Mouse (Mus musculus): ENCODE measurements around the gene Vps37c.

The Vps37c gene

DNA sequence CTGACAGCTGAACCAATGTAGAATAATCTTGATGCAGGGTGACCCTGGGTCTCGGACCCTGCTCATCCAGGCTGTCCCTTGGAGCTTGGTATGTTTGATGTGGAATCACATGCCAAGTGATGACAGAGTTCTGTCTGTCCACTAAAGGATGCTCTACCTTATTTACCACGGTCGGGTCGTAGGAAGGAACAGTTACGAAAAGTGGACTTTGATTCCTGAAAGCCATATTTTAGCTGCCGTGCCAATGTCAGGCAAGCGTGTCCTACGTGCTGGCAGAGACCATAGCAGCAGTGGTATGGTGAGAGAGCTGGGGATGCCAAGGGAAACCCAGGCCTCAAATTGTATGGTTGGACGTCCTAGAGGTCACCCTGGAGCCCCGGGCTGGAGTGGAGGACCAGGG is 25.0 kb downstream of the Vps37c start:
- DNase-seq (ENCODE audit: low read depth, low spot score): no peak

DNA sequence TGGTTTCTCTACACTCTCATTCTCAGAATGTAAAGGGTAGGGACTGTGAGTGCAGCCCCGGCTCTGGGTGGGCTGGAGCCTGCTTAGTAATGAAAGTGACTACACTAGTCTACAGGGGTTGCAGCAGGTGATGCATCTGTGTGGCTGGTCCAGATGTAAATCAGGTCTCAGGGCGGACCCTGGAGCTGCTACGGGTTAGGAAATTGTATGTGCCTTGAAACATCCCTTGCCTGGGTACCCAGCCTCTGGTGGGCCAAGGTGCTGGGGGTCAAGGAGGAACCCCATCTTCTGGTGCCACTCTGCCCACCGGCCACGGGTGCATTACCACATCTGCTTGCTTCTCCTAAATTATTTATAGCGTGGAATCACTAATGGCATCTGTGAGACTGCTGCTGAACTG is 25.6 kb downstream of the Vps37c start:
- no peak for DNase-seq (ENCODE audit: low read depth, low spot score)

DNA sequence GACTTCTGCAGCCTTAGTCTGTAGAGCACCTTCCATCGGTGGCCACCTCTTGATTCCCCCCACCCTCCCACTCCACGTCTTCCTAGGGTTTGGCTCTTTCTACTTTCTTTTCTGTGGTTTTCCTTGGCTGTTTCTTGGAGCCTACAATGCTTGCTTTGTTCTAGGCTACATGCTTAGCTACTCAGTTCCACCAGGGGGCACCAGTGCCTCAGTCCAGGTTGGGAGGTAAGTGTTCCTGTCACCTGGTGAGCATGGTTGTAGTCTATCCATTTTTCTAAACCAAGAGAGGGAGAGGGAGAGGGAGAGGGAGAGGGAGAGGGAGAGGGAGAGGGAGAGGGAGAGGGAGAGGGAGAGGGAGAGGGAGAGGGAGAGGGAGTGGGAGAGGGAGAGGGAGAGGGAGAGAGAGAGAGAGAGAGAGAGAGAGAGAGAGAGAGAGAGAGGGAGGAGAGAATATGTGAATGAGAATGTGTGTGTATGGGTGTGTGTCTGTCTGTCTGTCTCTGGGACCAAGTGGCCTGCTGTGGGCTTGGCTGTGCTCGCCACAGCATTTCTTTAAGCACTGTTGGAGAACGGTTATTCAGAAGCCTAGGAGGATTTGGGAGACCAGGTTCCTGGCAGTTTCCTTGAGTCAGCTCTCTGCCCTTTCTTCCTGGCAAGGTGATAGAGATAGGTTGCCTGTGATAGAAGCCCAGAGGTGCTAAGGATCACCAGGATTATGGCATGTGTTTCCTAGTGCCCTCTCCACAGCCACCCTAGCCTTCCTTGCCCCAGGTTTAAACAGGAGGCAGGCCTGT is 26.3 kb downstream of the Vps37c start:
- DNase-seq (ENCODE audit: low read depth, low spot score): no peak

DNA sequence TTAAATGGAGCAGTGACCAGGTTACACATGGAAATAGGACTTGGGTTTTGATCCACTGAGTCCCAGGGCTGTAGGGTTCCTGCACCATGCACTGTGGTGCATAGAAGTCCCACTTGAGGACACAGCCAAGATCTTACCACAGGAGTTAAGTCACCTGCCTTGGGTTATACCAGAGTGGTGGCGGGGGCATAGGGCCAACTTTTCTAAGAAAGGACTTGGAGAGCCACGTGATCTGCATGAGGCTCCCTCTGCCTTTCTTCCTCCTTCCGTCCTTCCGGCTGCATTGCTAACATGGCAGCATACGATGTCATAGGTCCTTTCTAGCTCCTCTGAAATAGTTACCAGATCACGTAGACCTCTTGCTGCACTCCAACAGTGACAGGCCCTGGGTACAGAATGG is 26.9 kb downstream of the Vps37c start:
- no peak for DNase-seq (ENCODE audit: low read depth, low spot score)

DNA sequence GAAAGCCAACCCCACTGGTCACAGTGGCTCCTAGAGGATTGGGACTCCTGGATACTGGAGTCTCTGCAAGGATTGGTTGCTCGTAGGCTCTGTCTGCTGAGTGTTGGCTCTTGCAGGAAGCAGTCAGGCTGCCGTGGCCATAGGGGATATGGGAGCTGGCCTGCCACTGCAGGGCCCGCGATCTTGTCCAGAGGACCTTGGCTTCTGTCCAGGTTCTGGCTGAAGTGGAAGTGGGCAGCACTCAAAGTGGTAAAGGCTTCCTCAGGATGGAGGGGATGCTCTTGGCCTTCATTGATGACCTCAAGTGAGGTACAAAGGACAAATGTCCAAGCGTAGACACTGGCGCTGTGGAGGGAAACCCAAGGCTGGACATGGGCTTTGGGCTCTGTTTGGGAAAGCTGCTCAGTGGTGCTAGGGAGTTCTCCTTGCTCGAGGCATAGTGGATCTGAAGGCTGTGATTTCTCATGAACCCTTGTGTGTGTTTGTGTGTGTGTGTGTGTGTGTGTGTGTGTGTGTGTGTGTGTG is 29.8 kb downstream of the Vps37c start:
- DNase-seq (ENCODE audit: low read depth, low spot score): no peak

DNA sequence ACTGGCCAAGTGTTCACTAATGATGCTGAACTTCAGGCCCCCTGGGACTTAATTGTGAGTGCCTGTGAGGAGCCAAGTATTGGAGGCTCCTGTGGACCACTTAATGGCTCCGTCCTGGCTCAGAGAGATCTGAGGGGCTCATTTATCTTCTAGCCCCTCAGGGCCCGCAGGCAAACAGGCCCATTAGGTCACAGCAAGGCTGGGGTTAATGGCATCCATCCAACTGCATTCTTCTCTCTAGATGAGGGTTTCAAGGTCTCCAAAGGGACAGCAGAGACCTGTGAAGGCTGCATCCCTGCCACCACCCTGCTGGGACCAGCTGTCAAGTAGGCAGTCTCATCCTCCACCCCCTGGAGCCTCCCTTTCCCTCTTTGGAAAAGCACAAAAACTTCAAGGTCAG is 31.2 kb downstream of the Vps37c start:
- DNase-seq (ENCODE audit: low read depth, low spot score): no peak

DNA sequence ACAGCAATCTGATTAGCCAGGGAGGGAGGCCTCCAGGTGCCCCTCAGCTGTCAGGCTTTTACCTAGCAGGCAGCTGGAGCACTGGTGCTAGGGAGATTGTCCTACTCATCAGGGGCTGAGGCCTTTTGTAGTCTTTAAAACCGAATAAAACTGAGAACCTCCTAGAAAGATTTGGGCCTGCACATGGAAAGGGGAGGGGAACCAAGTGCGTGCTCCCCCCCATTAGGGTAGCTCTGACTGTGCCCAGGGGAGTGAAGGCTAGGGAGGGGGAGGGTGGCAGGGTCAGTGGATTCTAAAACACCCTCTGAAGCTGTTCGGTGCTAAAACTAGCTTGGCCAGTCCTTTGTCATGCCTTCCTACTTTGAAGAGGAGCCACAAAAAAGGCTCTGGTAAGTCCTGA is 32.0 kb downstream of the Vps37c start:
- DNase-seq (ENCODE audit: low read depth, low spot score): no peak

DNA sequence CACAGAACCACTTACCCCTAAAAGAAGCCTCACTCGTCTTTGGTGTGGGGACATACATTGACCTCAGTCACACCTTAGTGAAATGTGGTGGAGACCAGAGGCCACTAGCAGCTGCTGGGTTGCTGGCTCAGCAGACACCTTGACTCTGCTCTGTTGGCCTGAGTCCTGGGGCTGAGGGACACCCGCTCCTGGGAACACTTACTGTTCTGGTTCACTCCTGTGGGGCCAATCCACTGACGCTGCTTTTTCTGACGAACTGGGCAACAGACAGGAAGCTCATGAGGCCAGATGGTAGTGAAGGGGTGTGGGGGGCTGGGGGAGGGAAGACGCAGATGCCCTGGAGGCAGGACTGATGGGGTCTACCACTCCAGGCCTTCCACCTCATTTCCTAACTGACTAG is 32.5 kb downstream of the Vps37c start:
- DNase-seq (ENCODE audit: low read depth, low spot score): no peak

DNA sequence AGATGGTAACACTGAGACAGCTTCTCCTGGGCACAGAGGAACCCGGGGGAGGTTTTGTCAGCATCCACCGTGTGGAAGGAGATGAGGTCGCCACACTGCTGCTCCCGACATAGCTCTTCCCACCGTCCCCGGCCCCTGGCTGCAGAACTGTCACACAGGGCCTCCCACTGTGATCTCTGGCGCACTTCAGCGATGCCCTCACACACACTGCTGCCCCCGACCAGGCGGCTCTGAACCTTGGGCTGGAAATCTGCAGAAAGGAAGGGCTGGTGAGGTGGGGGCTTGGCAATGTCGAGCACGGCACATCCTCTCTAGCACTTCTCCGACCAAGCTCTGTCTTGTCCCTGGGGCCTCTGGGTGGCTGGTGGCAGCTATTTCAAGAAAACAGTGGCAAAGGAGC is 34.5 kb downstream of the Vps37c start:
- no peak for DNase-seq (ENCODE audit: low read depth, low spot score)

DNA sequence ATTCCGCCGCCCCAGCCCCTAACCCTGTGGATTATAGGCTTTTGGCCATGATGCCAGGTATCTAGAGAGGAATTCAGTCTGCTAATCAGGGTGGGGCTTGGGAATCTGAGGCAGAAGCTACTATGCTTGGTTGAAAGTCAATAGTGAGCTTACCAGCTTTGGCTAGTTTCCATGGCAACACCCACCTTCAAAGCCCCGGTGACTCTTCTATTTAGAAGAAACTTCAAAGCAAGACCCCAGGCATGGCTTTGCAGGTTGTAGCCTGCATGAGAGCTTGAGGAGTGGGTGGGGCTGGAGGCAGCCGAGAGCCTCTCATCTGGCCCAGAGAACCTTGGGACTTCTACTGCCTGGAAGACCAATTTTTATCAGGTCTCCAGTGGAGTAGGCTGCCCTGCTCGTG is 35.1 kb downstream of the Vps37c start:
- DNase-seq (ENCODE audit: low read depth, low spot score): no peak

DNA sequence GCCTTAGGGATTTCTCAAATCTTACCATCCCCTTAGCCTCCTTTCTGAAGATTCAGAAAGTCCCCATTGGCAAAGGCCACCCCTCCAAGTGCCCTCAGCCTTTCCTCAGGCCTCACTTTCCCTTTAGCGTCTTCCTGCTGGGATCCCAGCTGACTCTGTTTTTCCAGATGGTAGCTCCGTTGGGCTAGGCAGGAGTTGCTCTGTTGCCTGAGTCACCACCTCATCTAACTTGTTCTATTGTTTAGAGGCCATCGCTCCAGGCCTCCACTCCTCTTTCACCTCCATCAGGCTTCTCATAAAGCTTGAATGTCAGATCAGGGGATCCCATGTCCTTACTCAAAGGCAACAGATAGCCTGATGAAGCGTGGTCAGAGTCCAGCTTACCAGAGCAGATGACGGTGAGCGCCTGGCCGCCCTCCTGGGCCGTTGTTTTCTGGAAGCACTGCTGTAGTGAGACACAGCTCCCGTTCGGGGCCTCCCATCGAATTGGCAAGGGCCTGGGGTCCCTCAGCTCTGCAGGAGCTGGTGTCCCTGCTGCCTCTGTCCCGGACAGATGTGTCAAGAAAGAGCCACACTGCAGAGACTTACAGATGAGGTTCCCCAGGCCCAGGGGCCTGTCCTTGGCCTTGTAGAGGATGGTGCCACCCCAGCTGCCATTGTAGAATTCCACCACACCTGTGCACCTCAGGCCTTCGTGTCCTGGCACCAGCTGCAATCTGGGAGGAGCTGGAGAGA is 36.3 kb downstream of the Vps37c start:
- no peak for DNase-seq (ENCODE audit: low read depth, low spot score)

DNA sequence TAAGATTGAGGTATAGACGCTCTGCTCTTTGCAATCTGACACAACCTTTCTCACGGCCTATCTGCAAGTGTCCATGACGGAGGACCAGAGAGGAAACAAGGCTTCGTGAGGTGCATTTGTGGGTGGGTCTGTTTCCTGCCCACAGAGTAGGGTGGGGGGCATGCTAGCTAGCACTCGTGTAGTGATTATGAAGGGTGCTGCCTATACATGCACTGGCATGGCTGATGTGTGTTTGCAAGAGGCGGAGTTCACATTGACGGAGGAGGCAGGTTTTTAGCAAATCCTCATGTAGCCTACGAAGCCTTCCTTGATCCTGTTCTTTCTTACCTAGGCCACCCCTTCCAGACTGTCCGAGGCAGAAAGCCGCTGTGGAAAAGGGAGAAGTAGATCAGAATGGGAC is 41.4 kb downstream of the Vps37c start:
- no peak for DNase-seq (ENCODE audit: low read depth, low spot score)

DNA sequence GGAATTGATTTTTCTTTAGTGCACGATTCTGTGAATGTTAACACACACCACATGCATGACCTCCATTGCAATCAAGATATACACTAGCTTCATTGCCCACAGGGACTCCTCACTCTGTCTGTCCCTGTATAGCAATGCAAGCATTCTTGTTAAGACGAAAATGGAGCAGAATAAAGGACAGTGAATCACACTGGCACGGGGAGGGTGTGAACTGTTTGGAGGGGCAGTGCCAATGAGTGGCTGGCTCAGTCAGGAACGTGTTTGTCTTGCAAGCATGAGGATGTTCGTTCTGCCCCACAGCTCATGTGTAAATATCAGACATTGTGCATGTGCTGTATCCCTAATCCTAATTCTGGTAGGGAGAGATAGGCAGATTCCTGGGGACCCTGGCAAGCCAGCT is 41.9 kb downstream of the Vps37c start:
- DNase-seq (ENCODE audit: low read depth, low spot score): no peak

DNA sequence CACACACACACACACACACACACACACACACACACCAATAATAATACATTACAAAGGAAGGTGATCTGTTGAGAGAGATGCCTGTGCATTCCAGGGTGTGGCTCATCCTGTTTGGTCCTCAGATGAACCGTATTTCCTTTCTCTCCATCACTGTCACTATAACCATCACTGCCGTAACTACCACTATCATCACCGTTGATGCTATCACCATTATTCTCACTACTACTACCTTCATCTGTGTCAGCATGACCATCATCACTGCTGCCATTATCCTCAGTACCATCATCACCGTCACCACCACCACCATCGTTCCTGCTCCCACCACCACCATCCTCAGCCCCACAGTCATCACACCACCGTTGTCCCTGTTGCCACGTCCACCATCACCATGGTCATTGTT is 43.4 kb downstream of the Vps37c start:
- DNase-seq (ENCODE audit: low read depth, low spot score): no peak

DNA sequence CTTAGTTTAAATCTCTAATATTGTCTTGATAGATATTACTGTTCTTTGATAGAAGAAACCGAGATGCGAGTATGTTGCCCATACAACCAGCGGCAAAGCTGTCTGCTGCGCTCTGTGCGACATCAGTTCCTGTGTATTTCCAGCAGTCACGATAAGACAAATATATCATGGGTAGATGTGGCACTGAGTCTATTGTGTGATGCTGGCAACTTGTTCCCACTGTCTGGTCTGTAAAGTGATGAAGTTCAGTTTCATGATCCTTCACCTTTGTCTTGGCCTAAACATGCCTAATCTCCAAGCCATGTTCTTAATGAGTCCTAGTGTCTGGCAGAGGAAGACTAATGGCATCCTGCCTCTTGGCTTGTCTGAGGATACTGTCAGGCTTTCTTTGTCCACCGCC is 44.2 kb downstream of the Vps37c start:
- DNase-seq (ENCODE audit: low read depth, low spot score): no peak

DNA sequence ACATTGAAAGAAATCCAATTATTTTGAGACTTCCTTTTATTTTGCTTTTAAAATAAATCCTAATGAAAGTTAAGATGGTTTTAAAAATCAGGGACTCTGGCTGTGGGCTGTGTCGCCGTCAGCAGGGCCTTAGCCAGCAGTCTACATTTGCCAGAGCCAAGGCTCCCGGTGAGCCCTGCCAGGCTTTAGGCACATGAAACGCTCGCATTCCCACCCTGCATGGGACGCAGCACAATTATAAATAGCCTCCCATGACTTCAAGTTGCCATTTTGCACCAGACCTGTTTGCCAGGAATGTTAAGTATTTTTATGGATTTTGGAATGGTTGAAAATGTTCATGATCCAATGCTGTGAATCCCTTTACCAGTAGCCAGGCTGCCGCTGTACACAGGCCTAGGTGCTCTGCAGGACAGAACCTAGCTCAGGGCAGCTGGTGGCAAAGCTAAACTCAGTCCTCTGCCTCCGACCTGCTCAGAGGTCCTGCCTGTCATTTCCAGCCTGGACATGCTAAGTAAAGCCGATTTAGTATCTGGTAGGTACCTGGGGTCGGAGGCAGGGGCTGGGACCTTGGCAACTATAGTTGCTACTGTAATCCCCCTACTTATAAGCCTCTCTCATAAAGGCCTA is 45.1 kb downstream of the Vps37c start:
- no peak for DNase-seq (ENCODE audit: low read depth, low spot score)

DNA sequence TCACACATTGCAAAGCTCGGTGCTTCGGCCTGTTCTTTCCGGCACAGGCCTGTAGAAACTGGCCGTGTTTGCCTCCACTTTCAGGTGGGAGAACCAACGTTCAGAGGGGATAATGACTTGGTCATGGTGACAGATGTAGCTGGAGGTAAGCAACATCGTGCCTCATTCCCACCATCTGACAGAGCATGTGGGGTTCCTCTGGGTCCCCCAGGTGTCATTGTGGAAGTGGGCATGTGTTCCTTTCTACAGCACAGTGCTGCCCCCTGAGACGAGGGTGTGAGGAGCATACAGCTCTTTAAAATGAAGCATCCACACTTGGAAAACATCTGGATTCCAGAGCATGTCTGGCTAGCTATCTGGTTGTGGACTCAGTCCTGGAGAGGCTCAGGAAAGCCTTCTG is 46.0 kb downstream of the Vps37c start:
- no peak for DNase-seq (ENCODE audit: low read depth, low spot score)

DNA sequence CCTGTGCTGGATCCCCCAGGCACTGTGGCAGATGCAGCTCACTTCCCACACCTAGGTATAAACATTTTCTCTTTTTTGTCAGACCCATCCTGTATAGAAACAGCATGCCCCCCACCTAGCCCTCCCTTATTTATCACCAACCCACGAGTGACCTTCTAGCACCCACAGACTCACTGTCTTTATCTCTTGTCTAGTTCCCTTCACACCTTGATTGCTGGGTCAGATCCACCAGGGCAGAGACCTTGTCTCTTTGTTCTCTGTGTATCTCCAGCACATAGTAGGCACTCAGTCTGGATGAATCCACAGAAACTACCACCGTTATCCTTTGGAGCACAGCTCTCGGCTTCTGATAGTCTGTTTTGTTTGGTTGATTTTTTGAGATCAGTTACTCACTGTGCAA is 46.5 kb downstream of the Vps37c start:
- no peak for DNase-seq (ENCODE audit: low read depth, low spot score)

DNA sequence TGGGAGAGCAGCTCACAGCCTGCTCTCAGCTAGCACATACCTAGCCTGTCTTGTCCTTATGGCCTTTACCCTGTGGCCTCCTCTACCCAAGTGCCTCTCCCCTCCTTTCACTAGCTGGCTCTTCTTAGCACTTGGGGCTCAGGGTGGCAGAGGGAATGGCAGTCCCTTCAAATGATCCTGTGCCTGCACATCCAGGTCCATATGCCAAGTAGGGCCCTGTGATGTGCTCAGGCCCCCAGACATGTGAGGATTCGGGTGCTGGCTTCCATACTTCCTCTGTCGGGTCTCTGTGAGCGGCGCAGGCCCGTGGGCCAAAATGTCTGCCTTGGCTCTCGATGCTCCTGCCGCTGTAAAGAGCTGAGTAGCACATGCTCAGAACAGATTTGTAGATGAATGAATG is 47.3 kb downstream of the Vps37c start:
- DNase-seq (ENCODE audit: low read depth, low spot score): no peak

DNA sequence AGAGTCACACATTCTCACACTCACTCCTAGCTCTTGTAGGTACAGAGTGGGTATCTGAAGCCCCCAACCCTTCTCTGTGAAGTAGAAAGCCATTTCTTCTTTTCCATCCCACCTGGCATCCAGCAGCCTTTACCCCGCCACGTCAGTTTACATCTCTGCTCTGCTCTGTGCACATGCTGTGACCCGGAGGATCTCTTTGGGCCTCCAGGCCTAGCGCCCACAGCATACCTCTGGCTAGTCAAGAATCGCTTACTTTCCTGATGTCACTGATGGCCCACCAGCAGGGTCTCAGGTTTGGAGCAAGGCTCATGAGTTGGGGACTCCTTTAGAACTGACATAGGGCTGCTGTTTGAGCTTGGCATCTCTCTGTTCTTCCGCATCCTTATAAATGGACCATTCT is 49.5 kb downstream of the Vps37c start:
- DNase-seq (ENCODE audit: low read depth, low spot score): no peak

DNA sequence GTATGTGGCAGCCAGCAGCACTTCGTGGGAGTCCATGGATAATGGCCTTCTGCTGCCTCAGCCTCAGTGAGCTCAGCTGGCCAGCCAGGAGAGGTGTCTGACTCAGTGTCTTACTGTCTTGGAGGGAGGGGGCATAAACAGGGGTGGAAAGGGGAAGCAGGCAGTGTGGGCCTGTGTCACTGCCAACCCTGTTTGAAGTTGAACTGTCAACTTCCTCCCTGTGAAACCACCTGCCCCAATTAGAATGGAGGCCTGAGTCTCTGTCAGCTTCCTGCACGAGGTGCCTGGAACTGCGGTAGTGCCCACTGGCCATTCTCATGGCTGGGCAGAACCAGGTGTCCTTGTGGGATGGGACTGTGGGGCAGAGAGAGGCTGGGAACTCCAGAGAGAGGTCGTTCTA is 50.3 kb downstream of the Vps37c start, which contains the start of gene Cd5:
TSS of gene Cd5 (minus strand) at position 192 of the 400 bp plus-strand sequence.
- DNase-seq (ENCODE audit: low read depth, low spot score): no peak

DNA sequence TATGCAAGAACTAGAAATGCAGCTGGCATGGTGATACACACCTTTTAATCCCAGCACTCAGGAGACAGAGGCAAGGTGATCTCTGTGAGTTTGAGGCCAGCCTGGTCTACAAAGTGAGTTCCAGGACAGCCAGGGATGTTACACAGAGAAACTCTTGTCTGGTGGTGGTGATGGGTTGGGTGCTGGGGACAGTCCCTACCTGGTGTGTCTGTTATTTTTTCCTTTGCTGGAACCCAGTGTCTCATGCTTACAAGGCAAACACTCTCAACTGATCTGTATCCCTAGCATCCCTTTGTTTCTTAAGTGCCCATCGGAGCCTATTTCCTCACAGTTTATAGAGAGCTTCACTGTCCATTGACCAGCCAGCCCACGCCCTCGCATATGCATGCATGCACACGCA is 51.4 kb downstream of the Vps37c start:
- DNase-seq (ENCODE audit: low read depth, low spot score): no peak
